Mouse (Mus musculus): ENCODE results near the gene Cort.

The Cort gene

DNA sequence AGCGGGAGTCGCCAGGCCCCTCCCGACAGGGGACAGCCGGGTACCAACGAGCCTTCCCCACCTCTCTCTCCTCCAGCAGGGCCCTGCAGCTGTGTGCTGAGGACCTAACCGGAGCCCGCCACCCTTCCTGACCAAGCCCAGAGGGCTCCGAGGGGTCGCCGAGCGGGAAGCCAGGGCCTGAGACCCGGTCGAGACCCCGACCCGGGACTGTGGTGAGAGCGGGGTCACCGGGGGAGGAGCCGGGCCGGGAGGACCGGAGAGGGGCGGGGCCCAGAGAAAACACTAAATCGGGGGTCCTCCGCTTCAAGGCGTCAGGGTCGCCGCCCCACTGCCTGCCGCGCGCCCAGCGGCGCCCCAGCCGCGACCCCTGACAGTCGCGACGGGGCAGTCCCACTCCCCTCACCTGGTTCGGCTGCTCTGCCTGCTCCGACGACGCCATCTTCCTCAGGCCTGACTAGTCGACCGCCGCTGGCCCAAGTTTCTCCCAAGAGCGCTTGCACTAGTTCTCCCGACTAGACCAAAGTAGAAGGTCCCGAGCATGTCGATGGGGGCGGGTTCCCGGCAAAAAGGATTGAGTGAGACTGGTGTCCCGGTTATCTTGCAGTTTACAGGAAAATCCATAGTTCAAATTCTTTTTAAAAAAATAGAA is 27.1 kb downstream of the Cort start, which contains the start of gene Pex14:
Pex14 (minus strand) TSS at position 508 of the 649 bp plus-strand sequence.
- peak; percentile 71 for DNase-seq (ENCODE audit: low read depth, low spot score)

GRCm38 (mm10) chr4:149098571-149098970 is 28.0 kb downstream of the Cort start:
- DNase-seq (ENCODE audit: low read depth, low spot score): no peak

GRCm38 (mm10) chr4:149097956-149098355 is 28.6 kb downstream of the Cort start:
- DNase-seq (ENCODE audit: low read depth, low spot score): no peak

- no peak for DNase-seq (ENCODE audit: low read depth, low spot score)
These were observed 35.2 kb downstream of the Cort start for GRCm38 (mm10) chr4:149091364-149091763.

DNA sequence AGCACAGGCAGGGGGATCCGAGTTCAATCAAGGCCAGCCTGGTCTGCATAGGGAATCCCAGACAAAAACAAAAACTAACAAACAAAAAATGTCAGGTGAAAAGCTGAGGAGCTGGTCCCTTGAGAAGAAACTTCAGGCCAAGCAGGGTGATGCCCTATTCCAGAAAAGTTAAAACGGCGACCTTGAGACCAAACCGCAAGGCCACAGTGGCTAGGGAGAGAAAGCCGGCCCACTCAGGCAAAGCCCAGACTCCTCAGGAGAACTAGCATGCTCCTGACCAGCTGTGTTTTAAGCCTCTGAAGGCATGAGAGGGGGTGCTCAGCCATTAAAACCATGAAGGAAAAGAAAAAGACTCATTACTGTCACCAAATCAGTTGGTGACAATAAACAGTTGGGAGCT is 41.2 kb downstream of the Cort start:
- no peak for DNase-seq (ENCODE audit: low read depth, low spot score)

GRCm38 (mm10) chr4:149081528-149081927 is 45.0 kb downstream of the Cort start:
- no peak for DNase-seq (ENCODE audit: low read depth, low spot score)

DNA sequence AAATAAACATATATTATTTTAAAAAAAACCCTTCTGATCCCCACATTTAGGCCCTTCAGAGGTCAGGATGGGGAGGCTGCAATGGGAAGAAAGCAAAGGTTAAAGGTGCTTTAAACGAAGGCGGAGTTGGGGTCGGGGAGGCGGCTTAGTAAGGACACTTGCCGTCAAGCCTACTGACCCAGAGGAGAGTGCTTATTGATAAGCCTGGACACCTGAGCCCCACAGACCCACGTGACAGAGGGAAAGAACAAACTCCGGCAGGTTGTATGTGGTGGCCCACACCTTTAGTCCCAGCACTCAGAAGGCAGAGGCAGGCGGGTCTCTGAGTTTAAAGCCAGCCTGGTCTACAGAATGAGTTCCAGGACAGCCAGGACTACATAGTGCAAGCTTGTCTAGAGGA is 46.5 kb downstream of the Cort start:
- DNase-seq (ENCODE audit: low read depth, low spot score): no peak

- DNase-seq (ENCODE audit: low read depth, low spot score): no peak
These were observed 46.9 kb downstream of the Cort start for GRCm38 (mm10) chr4:149079629-149080028.

GRCm38 (mm10) chr4:149078261-149078660 is 48.3 kb downstream of the Cort start:
- no peak for DNase-seq (ENCODE audit: low read depth, low spot score)

DNA sequence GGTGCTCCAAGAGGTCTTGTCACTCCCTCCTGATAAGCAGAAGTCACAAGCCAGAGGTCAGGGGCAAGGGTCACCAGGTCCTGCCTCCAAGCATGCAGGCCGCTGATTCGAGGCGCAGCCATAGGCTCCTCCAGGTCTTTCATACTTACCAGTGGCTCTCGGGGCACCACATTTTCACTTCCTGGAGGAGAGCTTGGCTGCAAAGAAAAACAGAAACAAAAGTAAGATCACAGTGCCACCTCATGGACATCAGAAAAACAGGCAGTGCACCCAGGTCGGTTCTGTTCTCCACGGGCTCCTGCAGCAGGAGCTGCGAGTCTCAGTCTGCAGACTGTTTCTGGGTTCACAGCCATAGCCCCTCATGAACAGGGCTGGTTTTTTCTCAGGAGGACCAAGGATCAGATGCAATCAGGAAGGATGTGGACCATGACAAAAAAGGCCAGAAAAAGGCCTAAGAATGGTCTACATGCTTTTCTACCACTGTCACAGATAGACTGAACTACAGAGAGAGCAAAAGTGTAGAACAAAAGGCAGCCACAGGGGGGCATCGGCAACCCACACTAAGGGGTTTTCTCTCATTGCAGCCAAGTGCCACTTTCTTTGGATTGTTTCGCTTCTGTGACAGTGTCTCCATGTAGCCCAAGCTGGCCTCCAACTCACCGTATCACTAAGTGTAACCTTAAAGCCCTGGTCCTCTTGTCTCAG is 50.5 kb downstream of the Cort start:
- peak; percentile 50 for DNase-seq (ENCODE audit: low read depth, low spot score)

- DNase-seq (ENCODE audit: low read depth, low spot score): no peak
These were observed 51.5 kb downstream of the Cort start for GRCm38 (mm10) chr4:149075073-149075472.

Measured in retina, adult 2 months (tissue).